Mouse (Mus musculus) liver, adult 2 months (tissue): ENCODE measurements around the gene Tmc5.

Experiments
- CTCF ChIP-seq: fragments of 200-500 bp; IDR thresholded peaks from 2 replicates; pipeline ENCODE4 v1.5.1; 2011; ENCODE audit warnings: low read depth, low read length, control low read depth
- POLR2A ChIP-seq: fragments of 200-500 bp; IDR thresholded peaks from 2 replicates; pipeline ENCODE4 v1.6.1; 2011; ENCODE audit warnings: low read length, control low read depth; ENCODE audit not compliant: insufficient read depth; ENCODE audit errors: extremely low read depth

DNA sequence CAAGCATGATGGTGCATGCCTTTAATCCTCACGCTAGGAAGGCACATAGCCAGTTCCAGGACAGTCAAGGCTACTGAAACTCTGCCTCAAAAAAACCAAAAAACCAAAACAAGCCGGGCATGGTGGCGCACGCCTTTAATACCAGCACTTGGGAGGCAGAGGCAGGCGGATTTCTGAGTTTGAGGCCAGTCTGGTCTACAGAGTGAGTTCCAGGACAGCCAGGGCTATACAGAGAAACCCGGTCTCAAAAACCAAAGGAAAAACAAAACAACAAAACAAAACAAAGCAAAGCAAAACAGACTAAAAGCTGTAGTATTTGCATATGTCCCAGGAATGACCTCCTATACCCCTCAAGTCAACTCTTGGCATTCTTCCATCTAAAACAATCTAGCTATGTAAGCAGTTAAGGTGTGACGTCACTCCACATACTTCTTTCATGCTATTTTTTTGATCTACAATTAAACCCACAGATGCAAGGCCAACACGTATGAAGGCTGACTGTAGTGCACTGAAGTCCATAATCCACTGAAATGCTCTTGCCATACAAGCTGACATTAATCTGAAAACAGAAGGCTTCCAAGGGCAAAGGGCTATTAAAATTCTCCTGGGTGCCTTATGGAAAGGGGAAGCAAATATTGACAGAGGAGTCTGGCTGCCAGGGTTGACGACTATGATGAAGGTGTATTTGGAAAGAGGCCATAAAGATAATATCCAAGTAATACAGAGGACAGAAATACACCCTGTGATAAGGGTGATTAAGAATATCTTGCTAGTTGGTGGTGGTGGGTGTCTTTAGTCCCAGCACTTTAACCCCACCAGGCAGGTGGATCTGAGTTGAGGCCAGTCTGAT is 107.1 kb downstream of the Tmc5 start:
- TF ChIP-seq POLR2A (no peak), CTCF (no peak)
